Mouse (Mus musculus) layer of hippocampus, postnatal 36 days (tissue): ENCODE measurements at regions not wholly inside any gene's neighbourhood (a gene's known extent, or its start where the extent isn't known, plus 50 kb on each side); places are given as distances from the start of the nearest gene placed in this dataset.
"Not testable (repeated sequence)": the region's sequence is repeated elsewhere in the genome, so short reads cannot be mapped to it uniquely, and the experiment has no call there.

Experiments
- DNase-seq, 2 experiments: peaks; one replicate each; pipeline ENCODE4 v3.0.0; 2022

- DNase-seq = peak in 1 of 2 experiments; percentile 6
Observed at GRCm38 (mm10) chr13:27945062-27945461, 71.0 kb upstream of the Prl4a1 start.

GRCm38 (mm10) chr13:27960421-27960820, 55.6 kb upstream of the Prl4a1 start:
- DNase-seq = not testable (repeated sequence)

- DNase-seq = not testable (repeated sequence)
Observed at GRCm38 (mm10) chr13:27962381-27962780, 53.6 kb upstream of the Prl4a1 start.

GRCm38 (mm10) chr13:27966021-27966420, 50.0 kb upstream of the Prl4a1 start:
- DNase-seq = not testable (repeated sequence)
